In genomic region chr8:70650351-70650750, GRCm38 (mm10) we compare ENCODE assay signal across 18 mouse cellular contexts. TPM values are rescaled to one million over a fixed set of nuclear protein-coding genes. Genes with fewer than 3 reads are reported as not detected.
DNase-seq lines count a peak whose midpoint lies in the region; ATAC-seq and TF ChIP-seq lines count a peak whose summit lies in the region.
"Had no signal": no experiment of that assay in that cellular context is flagged by ENCODE, and none has a peak within 500 bp of the region (broad histone marks: within the 10 kb centered on the region; RNA-seq: fewer than 3 reads in every experiment).

No protein-coding gene starts in this region.

- no peak for ATAC-seq in heart, embryonic 12.5 days (ENCODE audit: insufficient number of reproducible peaks, low FRiP score)
- ATAC-seq in liver, postnatal 0 days, result no peak
- ATAC-seq in liver, embryonic 11.5 days (replicated peaks; ENCODE audit: low FRiP score), result no peak
- ATAC-seq in intestine, postnatal 0 days, result no peak
- ATAC-seq: CD4-positive, CD25-positive, alpha-beta regulatory T cell, adult 4 months; midbrain, embryonic 16.5 days; Patski had no signal

- H3K27ac ChIP-seq in heart, embryonic 12.5 days (ENCODE audit: poor library complexity, severe bottlenecking), result peak overlapping the region; percentile 85; the same call in 1 of the 2 replicates
- H3K27ac ChIP-seq in liver, postnatal 0 days (ENCODE audit: low read depth), result no peak overlapping the region
- no peak overlapping the region for H3K27ac ChIP-seq in liver, embryonic 11.5 days (ENCODE audit: low read depth, low read length)
- H3K27ac ChIP-seq in ES-E14 (ENCODE audit: insufficient read depth, low read depth, low read length, poor library complexity, severe bottlenecking), result no peak overlapping the region; the same call in 1 of the 2 replicates
- peak overlapping the region; percentile 46 for H3K27ac ChIP-seq in intestine, postnatal 0 days (ENCODE audit: low read depth, low read length)
- H3K27ac ChIP-seq: limb, embryonic 12.5 days had no signal

- H3K9me3 ChIP-seq in heart, embryonic 12.5 days (replicated peaks), result no peaks in the 10 kb centered on the region
- no peaks in the 10 kb centered on the region for H3K9me3 ChIP-seq in liver, postnatal 0 days (ENCODE audit: low read length)
- H3K9me3 ChIP-seq in liver, embryonic 11.5 days (ENCODE audit: control insufficient read depth, low read length), result no peaks in the 10 kb centered on the region
- no peaks in the 10 kb centered on the region for H3K9me3 ChIP-seq in ES-E14 (ENCODE audit: control insufficient read depth, insufficient read depth, low read depth, low read length)
- no peaks in the 10 kb centered on the region for H3K9me3 ChIP-seq in intestine, postnatal 0 days (ENCODE audit: control insufficient read depth)
- H3K9me3 ChIP-seq: limb, embryonic 12.5 days had no signal

- in situ Hi-C loops in ES-E14 (cut with MboI; ENCODE audit: low sequenced_read_pairs in 2 of 2, unreplicated experiment in 2 of 2), result no loop called here

- no peak for TF ChIP-seq CTCF in liver, postnatal 0 days (IDR thresholded peaks at IDR 0.05; ENCODE audit: low read depth)
- TF ChIP-seq CTCF in intestine, postnatal 0 days (IDR thresholded peaks at IDR 0.05; ENCODE audit: low read depth), result no peak

- peaks cover 46% of the 10 kb centered on the region for H3K36me3 ChIP-seq in heart, embryonic 12.5 days
- H3K36me3 ChIP-seq in liver, postnatal 0 days (replicated peaks; ENCODE audit: insufficient read depth, low read length), result peaks cover 33% of the 10 kb centered on the region
- H3K36me3 ChIP-seq in liver, embryonic 11.5 days (ENCODE audit: control insufficient read depth, insufficient read depth, low read length), result peaks cover 15% of the 10 kb centered on the region
- H3K36me3 ChIP-seq in ES-E14 (ENCODE audit: control insufficient read depth, insufficient read depth, low read length, poor library complexity, severe bottlenecking), result peaks cover 20% of the 10 kb centered on the region; the same call in 1 of the 2 replicates
- peaks cover 39% of the 10 kb centered on the region for H3K36me3 ChIP-seq in intestine, postnatal 0 days (ENCODE audit: control insufficient read depth, insufficient read depth)

- no peak overlapping the region for H3K4me2 ChIP-seq in heart, embryonic 12.5 days
- no peak overlapping the region for H3K4me2 ChIP-seq in liver, postnatal 0 days (ENCODE audit: low read depth, low read length)
- no peak overlapping the region for H3K4me2 ChIP-seq in liver, embryonic 11.5 days
- no peak overlapping the region for H3K4me2 ChIP-seq in intestine, postnatal 0 days (replicated peaks; ENCODE audit: low read depth)
- H3K4me2 ChIP-seq: limb, embryonic 12.5 days had no signal

- no peak overlapping the region for H3K4me3 ChIP-seq in heart, embryonic 12.5 days
- no peak overlapping the region for H3K4me3 ChIP-seq in liver, postnatal 0 days (ENCODE audit: low read depth, low read length)
- H3K4me3 ChIP-seq in liver, embryonic 11.5 days (ENCODE audit: low read depth, low read length), result no peak overlapping the region
- peak overlapping the region in 1 of 2 experiments; percentile 18 for H3K4me3 ChIP-seq in ES-E14 (ENCODE audit: insufficient read depth in 1 of 2, low read depth in 1 of 2, low read length in 2 of 2, poor library complexity in 1 of 2, severe bottlenecking in 1 of 2)
- no peak overlapping the region for H3K4me3 ChIP-seq in intestine, postnatal 0 days (ENCODE audit: low read depth, low read length)
- H3K4me3 ChIP-seq: limb, embryonic 12.5 days had no signal

- no peaks in the 10 kb centered on the region for H3K27me3 ChIP-seq in heart, embryonic 12.5 days (replicated peaks)
- H3K27me3 ChIP-seq in liver, postnatal 0 days (ENCODE audit: insufficient read depth, low read length), result no peaks in the 10 kb centered on the region
- H3K27me3 ChIP-seq in liver, embryonic 11.5 days (replicated peaks; ENCODE audit: control insufficient read depth, insufficient read depth, low read length), result no peaks in the 10 kb centered on the region
- H3K27me3 ChIP-seq in intestine, postnatal 0 days (replicated peaks; ENCODE audit: control insufficient read depth, insufficient read depth, low read length), result no peaks in the 10 kb centered on the region
- H3K27me3 ChIP-seq: limb, embryonic 12.5 days; Patski had no signal

- peaks cover 49% of the 10 kb centered on the region for H3K4me1 ChIP-seq in heart, embryonic 12.5 days (replicated peaks)
- H3K4me1 ChIP-seq in liver, postnatal 0 days (ENCODE audit: insufficient read depth), result peaks cover 50% of the 10 kb centered on the region
- peaks cover 35% of the 10 kb centered on the region for H3K4me1 ChIP-seq in liver, embryonic 11.5 days (replicated peaks; ENCODE audit: control insufficient read depth, insufficient read depth, low read length)
- peaks cover 19 to 46% of the 10 kb centered on the region in 2 experiments for H3K4me1 ChIP-seq in ES-E14 (ENCODE audit: control insufficient read depth in 2 of 2, insufficient read depth in 2 of 2, low read length in 2 of 2, poor library complexity in 1 of 2)
- peaks cover 19% of the 10 kb centered on the region; the same call in 1 of the 2 replicates for H3K4me1 ChIP-seq in intestine, postnatal 0 days (replicated peaks; ENCODE audit: control insufficient read depth, insufficient read depth, low read length)

- peak overlapping the region; percentile 33; the same call in 1 of the 2 replicates for H3K9ac ChIP-seq in heart, embryonic 12.5 days
- H3K9ac ChIP-seq in liver, postnatal 0 days (replicated peaks), result peak overlapping the region; percentile 30; the same call in 1 of the 2 replicates
- H3K9ac ChIP-seq in liver, embryonic 11.5 days (ENCODE audit: low read depth, low read length), result no peak overlapping the region
- H3K9ac ChIP-seq in ES-E14 (ENCODE audit: insufficient read depth, low read depth, low read length, poor library complexity, severe bottlenecking), result peak overlapping the region; percentile 46; the same call in 1 of the 2 replicates
- no peak overlapping the region for H3K9ac ChIP-seq in intestine, postnatal 0 days (ENCODE audit: low read depth, low read length)
- H3K9ac ChIP-seq: limb, embryonic 12.5 days had no signal

- no peak for TF ChIP-seq EP300 in liver, postnatal 0 days (IDR thresholded peaks at IDR 0.05; ENCODE audit: low read depth)

- no peak for DNase-seq in heart, postnatal 4 days
- DNase-seq in liver, postnatal 0 days, result no peak
- no peak for DNase-seq in liver, embryonic 11.5 days (ENCODE audit: low spot score)
- no peak for DNase-seq in ES-E14 (ENCODE audit: low read depth, low spot score)
- no peak for DNase-seq in adrenal gland, postnatal 4 days (ENCODE audit: low spot score in 2 of 2)
- DNase-seq: cerebellum, adult 9-11 months; gastrocnemius, postnatal 36 days; kidney, postnatal 36 days; lung, postnatal 10 days; right cerebral cortex, postnatal 25 days; thymus, postnatal 25 days had no signal

- 93% methylated on average over 17 of the region's 17 CpGs for WGBS in heart, embryonic 12.5 days
- WGBS in liver, postnatal 0 days (ENCODE audit: insufficient replicate concordance), result 95% methylated on average over 17 of the region's 17 CpGs
- WGBS in liver, embryonic 11.5 days, result 93% methylated on average over 17 of the region's 17 CpGs
- 81% methylated on average over 17 of the region's 17 CpGs for WGBS in intestine, postnatal 0 days

RNA-seq across cellular contexts. Expression of gene Pgpep1, which starts 9.8 kb away (rescaled TPM):
- 32.1 and 35.6 TPM in 2 replicates for polyA plus RNA-seq in heart, embryonic 12.5 days (2016; fragmentation: Nextera tagmentation; extraction: Ambion mirVana)
- 10 to 100 TPM; 32.2 to 38.4 TPM for total RNA-seq in heart, postnatal 4 days (2021)
- 31.0 and 32.2 TPM in 2 replicates for polyA plus RNA-seq in liver, postnatal 0 days (2015; fragmentation: Nextera tagmentation; extraction: Ambion mirVana)
- polyA plus RNA-seq in liver, embryonic 11.5 days (2014; fragmentation: Nextera tagmentation; extraction: Ambion mirVana), result 33.7 and 34.6 TPM in 2 replicates
- total RNA-seq in ES-E14 (2012; rRNA removed), result 15.5 and 21.4 TPM in 2 replicates
- polyA plus RNA-seq in intestine, postnatal 0 days (2015; fragmentation: Nextera tagmentation; extraction: Ambion mirVana), result 79.0 and 92.1 TPM in 2 replicates
- total RNA-seq in adrenal gland, postnatal 4 days (2021), result 10 to 100 TPM; 62.1 to 76.0 TPM

RNA-seq across cellular contexts. Expression of gene Gdf15, which starts 18.1 kb away (rescaled TPM):
- 1.0 and 1.1 TPM in 2 replicates for polyA plus RNA-seq in heart, embryonic 12.5 days (2016; fragmentation: Nextera tagmentation; extraction: Ambion mirVana)
- 1 to 10 TPM; 2.7 to 3.5 TPM for total RNA-seq in heart, postnatal 4 days (2021)
- 2.1 and 2.3 TPM in 2 replicates for polyA plus RNA-seq in liver, postnatal 0 days (2015; fragmentation: Nextera tagmentation; extraction: Ambion mirVana)
- polyA plus RNA-seq in liver, embryonic 11.5 days (2014; fragmentation: Nextera tagmentation; extraction: Ambion mirVana), result 4.2 and 4.9 TPM in 2 replicates
- total RNA-seq in ES-E14 (2012; rRNA removed), result 7.0 and 18.8 TPM in 2 replicates
- 1.7 and 1.9 TPM in 2 replicates for polyA plus RNA-seq in intestine, postnatal 0 days (2015; fragmentation: Nextera tagmentation; extraction: Ambion mirVana)
- 1 to 10 TPM in 1 of 2 experiments, under 1 TPM in 1; 0.59 to 1.8 TPM for total RNA-seq in adrenal gland, postnatal 4 days (2021)
- polyA plus RNA-seq: CD4-positive, CD25-positive, alpha-beta regulatory T cell, adult 4 months; forebrain, embryonic 11.5 days had no signal

RNA-seq across cellular contexts. Expression of gene Lsm4, which starts 22.7 kb away (rescaled TPM):
- 289 and 301 TPM in 2 replicates for polyA plus RNA-seq in heart, embryonic 12.5 days (2016; fragmentation: Nextera tagmentation; extraction: Ambion mirVana)
- total RNA-seq in heart, postnatal 4 days (2021), result 100 to 1,000 TPM; 107 to 120 TPM
- 98.5 and 103 TPM in 2 replicates for polyA plus RNA-seq in liver, postnatal 0 days (2015; fragmentation: Nextera tagmentation; extraction: Ambion mirVana)
- 342 and 357 TPM in 2 replicates for polyA plus RNA-seq in liver, embryonic 11.5 days (2014; fragmentation: Nextera tagmentation; extraction: Ambion mirVana)
- total RNA-seq in ES-E14 (2012; rRNA removed), result 171 and 204 TPM in 2 replicates
- polyA plus RNA-seq in intestine, postnatal 0 days (2015; fragmentation: Nextera tagmentation; extraction: Ambion mirVana), result 181 and 182 TPM in 2 replicates
- 10 to 100 TPM; 96.6 to 99.0 TPM for total RNA-seq in adrenal gland, postnatal 4 days (2021)

RNA-seq across cellular contexts. Expression of gene Lrrc25, which starts 34.4 kb away (rescaled TPM):
- 0.65 and 0.71 TPM in 2 replicates for polyA plus RNA-seq in heart, embryonic 12.5 days (2016; fragmentation: Nextera tagmentation; extraction: Ambion mirVana)
- total RNA-seq in heart, postnatal 4 days (2021), result 1 to 10 TPM; 1.1 to 1.5 TPM
- polyA plus RNA-seq in liver, postnatal 0 days (2015; fragmentation: Nextera tagmentation; extraction: Ambion mirVana), result 9.8 and 10.4 TPM in 2 replicates
- polyA plus RNA-seq in liver, embryonic 11.5 days (2014; fragmentation: Nextera tagmentation; extraction: Ambion mirVana), result 4.5 and 5.3 TPM in 2 replicates
- 0.13 TPM in 1 of 2 replicates, not detected in the other for total RNA-seq in ES-E14 (2012; rRNA removed)
- polyA plus RNA-seq in intestine, postnatal 0 days (2015; fragmentation: Nextera tagmentation; extraction: Ambion mirVana), result 2.1 and 2.2 TPM in 2 replicates
- total RNA-seq in adrenal gland, postnatal 4 days (2021), result 1 to 10 TPM; 2.9 to 3.8 TPM

RNA-seq across cellular contexts. Expression of gene Ssbp4, which starts 41.7 kb away (rescaled TPM):
- polyA plus RNA-seq in heart, embryonic 12.5 days (2016; fragmentation: Nextera tagmentation; extraction: Ambion mirVana), result 76.0 and 78.6 TPM in 2 replicates
- total RNA-seq in heart, postnatal 4 days (2021), result 10 to 100 TPM; 73.8 to 78.5 TPM
- 32.5 and 35.4 TPM in 2 replicates for polyA plus RNA-seq in liver, postnatal 0 days (2015; fragmentation: Nextera tagmentation; extraction: Ambion mirVana)
- 144 and 173 TPM in 2 replicates for polyA plus RNA-seq in liver, embryonic 11.5 days (2014; fragmentation: Nextera tagmentation; extraction: Ambion mirVana)
- 85.5 and 142 TPM in 2 replicates for total RNA-seq in ES-E14 (2012; rRNA removed)
- polyA plus RNA-seq in intestine, postnatal 0 days (2015; fragmentation: Nextera tagmentation; extraction: Ambion mirVana), result 63.2 and 65.3 TPM in 2 replicates
- total RNA-seq in adrenal gland, postnatal 4 days (2021), result 100 to 1,000 TPM; 137 to 154 TPM

Comparison
In these comparisons a context has a peak if more than half of its experiments do, and no peak if none do; other contexts are left out.
1. H3K9ac ChIP-seq: peak in heart, embryonic 12.5 days (single experiment), liver, postnatal 0 days (single experiment) and ES-E14 (single experiment); none in liver, embryonic 11.5 days (single experiment) and intestine, postnatal 0 days (single experiment).
2. H3K27ac ChIP-seq: peak in heart, embryonic 12.5 days (single experiment) and intestine, postnatal 0 days (single experiment); none in liver, postnatal 0 days (single experiment), liver, embryonic 11.5 days (single experiment) and ES-E14 (single experiment).